Mouse (Mus musculus): Measurements from ENCODE around the gene Frem1.

The Frem1 gene

GRCm38 (mm10) chr4:82872121-82872520 lies 180.0 kb downstream of the Frem1 start:
- DNase-seq (ENCODE audit: low read depth, low spot score): no peak

GRCm38 (mm10) chr4:82870931-82871330 lies 181.2 kb downstream of the Frem1 start:
- no peak for DNase-seq (ENCODE audit: low read depth, low spot score)

- no peak for DNase-seq (ENCODE audit: low read depth, low spot score)
Observed at GRCm38 (mm10) chr4:82867731-82868445, 184.3 kb downstream of the Frem1 start.

GRCm38 (mm10) chr4:82867111-82867510 lies 185.0 kb downstream of the Frem1 start:
- DNase-seq (ENCODE audit: low read depth, low spot score): no peak

- no peak for DNase-seq (ENCODE audit: low read depth, low spot score)
Observed at GRCm38 (mm10) chr4:82864974-82865699, 187.0 kb downstream of the Frem1 start.

GRCm38 (mm10) chr4:82863316-82863715 lies 188.8 kb downstream of the Frem1 start:
- DNase-seq (ENCODE audit: low read depth, low spot score): no peak

GRCm38 (mm10) chr4:82861451-82861850 lies 190.7 kb downstream of the Frem1 start:
- DNase-seq (ENCODE audit: low read depth, low spot score): no peak

GRCm38 (mm10) chr4:82860566-82860965 lies 191.6 kb downstream of the Frem1 start:
- DNase-seq (ENCODE audit: low read depth, low spot score): no peak

GRCm38 (mm10) chr4:82859131-82860125 lies 192.7 kb downstream of the Frem1 start, which contains the start of gene Zdhhc21:
Zdhhc21 (minus strand) TSS chr4:82859958.
- peak; percentile 32 for DNase-seq (ENCODE audit: low read depth, low spot score)

- DNase-seq (ENCODE audit: low read depth, low spot score): no peak
Observed at GRCm38 (mm10) chr4:82858431-82859010, 193.6 kb downstream of the Frem1 start.

GRCm38 (mm10) chr4:82856986-82857385 lies 195.2 kb downstream of the Frem1 start:
- DNase-seq (ENCODE audit: low read depth, low spot score): no peak

- no peak for DNase-seq (ENCODE audit: low read depth, low spot score)
Observed at GRCm38 (mm10) chr4:82853809-82854208, 198.3 kb downstream of the Frem1 start.

GRCm38 (mm10) chr4:82848552-82849234 lies 203.4 kb downstream of the Frem1 start:
- no peak for DNase-seq (ENCODE audit: low read depth, low spot score)
